Mouse (Mus musculus): ENCODE results near the gene Mylip. TPM values are rescaled to one million over a fixed set of nuclear protein-coding genes. Genes with fewer than 3 reads are reported as not detected.

Gene Mylip
- total RNA-seq, 2 experiments from 2014 or later: 20.6 to 22.0 TPM

- DNase-seq: peak; percentile 40
These were observed 1.7 kb downstream of the Mylip start for GRCm38 (mm10) chr13:45390962-45391853.

GRCm38 (mm10) chr13:45391854-45392454, 2.4 kb downstream of the Mylip start:
- DNase-seq: peak; percentile 55

- DNase-seq: no peak
These were observed 4.8 kb downstream of the Mylip start for GRCm38 (mm10) chr13:45394221-45394768.

GRCm38 (mm10) chr13:45396724-45397123, 7.2 kb downstream of the Mylip start:
- no peak for DNase-seq

GRCm38 (mm10) chr13:45397240-45397639, 7.7 kb downstream of the Mylip start:
- no peak for DNase-seq

- DNase-seq: no peak
These were observed 8.6 kb downstream of the Mylip start for GRCm38 (mm10) chr13:45397896-45398805.

GRCm38 (mm10) chr13:45400700-45401099, 11.2 kb downstream of the Mylip start:
- DNase-seq: no peak

- DNase-seq: no peak
These were observed 12.3 kb downstream of the Mylip start for GRCm38 (mm10) chr13:45401816-45402215.

- DNase-seq: no peak
These were observed 12.9 kb downstream of the Mylip start for GRCm38 (mm10) chr13:45402316-45403039.

- DNase-seq: no peak
These were observed 14.7 kb downstream of the Mylip start for GRCm38 (mm10) chr13:45404269-45404668.

GRCm38 (mm10) chr13:45405194-45405810, 15.8 kb downstream of the Mylip start:
- no peak for DNase-seq

GRCm38 (mm10) chr13:45406289-45406688, 16.7 kb downstream of the Mylip start:
- no peak for DNase-seq

GRCm38 (mm10) chr13:45406703-45407102, 17.2 kb downstream of the Mylip start:
- no peak for DNase-seq

GRCm38 (mm10) chr13:45410936-45411335, 21.4 kb downstream of the Mylip start:
- no peak for DNase-seq

- no peak for DNase-seq
These were observed 23.5 kb downstream of the Mylip start for GRCm38 (mm10) chr13:45413066-45413465.

- no peak for DNase-seq
These were observed 24.5 kb downstream of the Mylip start for GRCm38 (mm10) chr13:45414031-45414430.

- no peak for DNase-seq
These were observed 27.1 kb downstream of the Mylip start for GRCm38 (mm10) chr13:45416621-45417057.

GRCm38 (mm10) chr13:45418986-45419385, 29.4 kb downstream of the Mylip start:
- no peak for DNase-seq

GRCm38 (mm10) chr13:45422251-45422650, 32.7 kb downstream of the Mylip start:
- DNase-seq: no peak

GRCm38 (mm10) chr13:45422709-45423108, 33.2 kb downstream of the Mylip start:
- DNase-seq: no peak

- no peak for DNase-seq
These were observed 34.4 kb downstream of the Mylip start for GRCm38 (mm10) chr13:45423905-45424304.

Data from adrenal gland, postnatal 10 days (tissue).